Mouse (Mus musculus) brain, embryonic 14.5 days (tissue): ENCODE data around the gene Mcl1. TPM values are rescaled to one million over a fixed set of nuclear protein-coding genes. Genes with fewer than 3 reads are reported as not detected.
A peak's percentile ranks its signal among the peaks of the same experiment; 100 is the strongest.
"Not testable (repeated sequence)": the region's sequence is repeated elsewhere in the genome, so short reads cannot be mapped to it uniquely, and the experiment has no call there.

Source experiments
- DNase-seq: peaks from one replicate; pipeline ENCODE4 v3.0.0-alpha.2; 2011; ENCODE audit warnings: low read depth
- CTCF ChIP-seq: fragments of 200-500 bp; IDR thresholded peaks from 2 replicates; pipeline ENCODE4 v1.5.1; 2012; ENCODE audit warnings: inconsistent platforms, mild to moderate bottlenecking, moderate library complexity, borderline replicate concordance; ENCODE audit not compliant: insufficient read depth, insufficient read length; ENCODE audit errors: extremely low read depth
- POLR2A ChIP-seq: fragments of 200-500 bp; IDR thresholded peaks from 2 replicates; pipeline ENCODE4 v1.6.1; 2012; ENCODE audit warnings: mild to moderate bottlenecking, inconsistent platforms, borderline replicate concordance; ENCODE audit not compliant: poor library complexity, insufficient read depth, insufficient read length, severe bottlenecking; ENCODE audit errors: extremely low read depth
- polyA plus RNA-seq: library from polyadenylated mRNA; depleted of rRNA; stranded (reverse); fragments of >200 nt; gene quantifications from 2 replicates; pipeline ENCODE4 v1.2.3, GENCODE M21; 2012; rRNA removed

Mcl1 gene
- 72.3 and 74.3 TPM in 2 replicates for polyA plus RNA-seq

GRCm38 (mm10) chr3:95658236-95658867 is at the start of gene Mcl1:
Gene Mcl1 (plus strand): TSS chr3:95658788.
- peak; percentile 98 for DNase-seq
- TF ChIP-seq POLR2A = peak; percentile 93
- TF ChIP-seq CTCF = no peak

- DNase-seq = no peak
- TF ChIP-seq POLR2A = no peak
- no peak for TF ChIP-seq CTCF
Observed at GRCm38 (mm10) chr3:95609195-95609594, 49.4 kb upstream of the Mcl1 start.

DNA sequence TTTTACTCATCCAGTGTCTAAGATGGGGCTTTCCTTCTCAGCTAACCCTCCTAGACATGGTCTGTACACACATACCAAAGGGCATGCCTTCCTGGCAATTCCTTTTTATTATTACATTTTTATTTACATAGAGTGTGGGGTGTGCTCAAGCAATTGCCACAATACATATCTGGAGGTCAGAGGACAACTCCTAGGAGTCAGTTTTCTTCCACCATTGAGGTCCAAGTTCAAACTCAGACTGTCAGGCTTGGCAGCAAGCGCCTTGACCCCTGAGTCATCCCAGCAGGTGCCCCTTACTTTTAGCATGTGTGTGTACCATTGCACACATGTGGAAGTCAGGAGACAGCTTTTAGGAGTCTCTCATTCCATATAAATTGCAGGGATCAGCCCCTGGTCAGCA is 44.6 kb upstream of the Mcl1 start:
- no peak for DNase-seq
- no peak for TF ChIP-seq CTCF
- TF ChIP-seq POLR2A = no peak

DNA sequence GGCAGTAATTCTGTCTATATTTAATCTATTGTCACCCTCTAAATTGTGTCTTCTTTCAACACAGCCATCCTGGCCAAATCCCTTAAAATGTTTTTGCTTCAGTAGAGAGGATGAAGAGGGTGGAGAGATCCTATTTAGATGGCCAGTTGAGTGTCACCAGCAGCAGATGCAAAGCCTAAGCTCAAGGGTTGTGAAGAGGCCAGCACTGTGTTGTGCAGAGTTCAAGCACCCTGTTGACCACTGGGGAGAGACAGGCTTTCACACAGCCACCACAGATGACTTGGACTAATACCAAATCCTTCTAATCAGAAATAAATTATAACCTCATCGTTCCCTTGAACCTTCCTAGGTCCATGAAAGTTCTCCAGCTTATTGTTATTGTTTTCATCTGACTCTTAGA is 40.1 kb upstream of the Mcl1 start:
- DNase-seq = no peak
- no peak for TF ChIP-seq POLR2A
- TF ChIP-seq CTCF = no peak

DNA sequence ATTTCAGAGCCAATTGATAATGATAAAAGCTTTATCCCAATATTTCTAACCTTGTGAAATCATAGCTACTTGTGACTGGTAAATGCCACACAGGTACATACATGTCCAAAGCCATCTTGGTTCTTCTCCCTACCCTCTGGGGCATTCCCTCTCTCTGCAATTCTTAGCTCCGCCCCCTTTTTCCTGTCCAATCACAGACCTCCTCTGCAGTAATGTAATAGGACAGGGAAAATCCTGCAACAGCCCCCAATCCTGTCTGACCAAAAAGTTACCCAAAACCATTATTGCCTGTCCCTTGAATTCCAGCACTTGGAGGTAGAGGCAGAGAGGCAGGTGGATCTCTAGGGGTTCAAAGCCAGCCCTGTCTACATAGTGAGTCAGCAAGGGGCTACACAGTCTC is 37.3 kb upstream of the Mcl1 start:
- DNase-seq = no peak
- TF ChIP-seq CTCF (no peak), POLR2A (no peak)

DNA sequence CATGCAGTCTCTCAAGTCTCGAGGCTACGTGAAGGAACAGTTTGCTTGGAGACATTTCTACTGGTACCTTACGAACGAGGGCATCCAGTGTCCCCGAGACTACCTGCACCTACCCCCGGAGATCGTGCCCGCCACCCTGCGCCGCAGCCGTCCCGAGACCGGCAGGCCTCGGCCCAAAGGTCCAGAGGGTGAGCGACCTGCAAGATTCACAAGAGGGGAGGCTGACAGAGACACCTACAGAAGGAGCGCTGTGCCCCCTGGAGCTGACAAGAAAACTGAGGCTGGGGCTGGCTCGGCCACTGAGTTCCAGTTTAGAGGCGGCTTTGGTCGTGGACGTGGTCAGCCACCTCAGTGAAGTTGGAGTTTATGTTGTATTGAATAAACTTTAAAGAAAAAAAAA is 36.2 kb upstream of the Mcl1 start:
- not testable (repeated sequence) for DNase-seq

DNA sequence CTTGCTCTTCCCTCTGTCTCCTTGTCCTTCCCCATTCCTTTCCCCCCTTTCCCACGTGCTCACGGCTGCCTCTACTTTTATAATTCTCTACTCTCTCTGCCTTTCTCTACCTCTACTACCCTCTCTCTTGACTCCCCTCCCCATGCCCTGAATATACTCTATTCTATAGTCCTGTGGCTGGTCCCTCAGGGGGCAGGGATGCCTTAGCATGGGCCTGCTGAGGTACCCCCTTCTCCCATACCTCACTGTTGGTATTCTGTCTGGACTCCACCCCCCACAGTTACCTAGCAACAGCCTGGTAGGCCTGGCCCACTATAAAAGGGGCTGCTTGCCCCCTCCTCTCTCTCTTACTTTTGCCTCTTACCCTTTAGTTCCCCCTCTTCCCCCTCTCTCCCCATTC is 35.0 kb upstream of the Mcl1 start:
- no peak for DNase-seq
- TF ChIP-seq POLR2A (no peak), CTCF (no peak)

DNA sequence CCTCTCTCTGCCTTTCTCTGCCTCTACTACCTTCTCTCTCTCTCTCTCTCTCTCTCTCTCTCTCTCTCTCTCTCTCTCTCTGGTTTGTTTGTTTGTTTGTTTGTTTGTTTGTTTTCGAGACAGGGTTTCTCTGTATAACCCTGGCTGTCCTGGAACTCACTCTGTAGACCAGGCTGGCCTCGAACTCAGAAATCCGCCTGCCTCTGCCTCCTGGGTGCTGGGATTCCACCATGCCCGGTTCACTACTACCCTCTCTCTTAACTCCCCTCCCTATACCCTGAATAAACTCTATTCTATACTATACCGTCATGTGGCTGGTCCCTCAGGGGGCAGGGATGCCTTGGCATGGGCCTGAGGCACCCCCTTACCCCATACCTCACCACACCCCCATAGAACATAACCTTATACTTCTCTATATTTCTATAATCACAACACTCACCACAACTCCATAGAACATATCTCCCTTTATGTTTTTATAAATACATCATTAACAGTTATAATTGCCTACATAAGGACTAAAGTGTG is 34.5 kb upstream of the Mcl1 start:
- not testable (repeated sequence) for DNase-seq

- DNase-seq = peak; percentile 100
- TF ChIP-seq POLR2A (peak; percentile 60; the same call in 1 of the 2 replicates), CTCF (no peak)
Observed at GRCm38 (mm10) chr3:95624628-95625503, 33.7 kb upstream of the Mcl1 start, which contains the start of gene Ensa. Gene Ensa (plus strand): TSS chr3:95624993.

DNA sequence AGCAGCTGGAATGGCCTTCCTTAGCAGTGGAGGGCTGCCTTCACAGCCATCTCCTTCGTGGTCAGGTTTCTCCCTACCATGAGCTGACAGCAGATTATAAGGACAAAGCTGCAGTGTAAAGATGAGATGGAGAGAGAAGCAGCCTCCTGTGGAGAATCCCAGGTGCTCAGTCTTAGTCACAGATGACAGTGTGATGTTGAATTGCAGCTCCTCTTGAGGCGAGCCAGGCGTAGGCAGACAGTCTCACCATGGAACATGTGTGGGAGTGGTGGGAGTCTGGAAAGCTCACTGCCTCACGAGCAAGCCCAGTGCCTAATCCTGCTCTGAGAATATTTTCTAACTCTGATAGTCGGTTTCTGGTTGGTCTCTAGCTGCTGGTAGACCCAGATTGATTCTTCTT is 30.8 kb upstream of the Mcl1 start:
- no peak for DNase-seq
- no peak for TF ChIP-seq CTCF
- TF ChIP-seq POLR2A = no peak

GRCm38 (mm10) chr3:95629755-95630154 is 28.8 kb upstream of the Mcl1 start:
- DNase-seq = peak; percentile 42
- TF ChIP-seq POLR2A = no peak
- TF ChIP-seq CTCF = no peak

DNA sequence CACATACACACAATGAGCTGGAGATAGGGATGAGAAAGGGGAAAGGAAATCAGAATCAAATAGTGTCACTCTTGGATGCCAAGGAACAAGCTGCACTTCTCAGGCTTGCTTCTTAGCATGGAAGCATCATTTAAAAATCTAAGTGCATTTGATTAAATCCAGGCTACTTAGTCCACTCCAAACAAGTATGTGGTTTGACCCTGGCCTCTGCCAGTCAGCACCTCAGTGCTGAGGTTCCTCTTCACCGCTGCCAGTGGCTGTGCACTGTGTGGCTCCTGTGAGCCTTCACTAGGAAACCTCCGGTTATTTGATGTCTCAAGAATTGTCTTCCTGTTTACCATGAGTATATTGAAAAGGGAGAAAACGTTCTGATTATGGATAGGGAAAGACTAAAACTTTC is 27.7 kb upstream of the Mcl1 start:
- no peak for TF ChIP-seq POLR2A

DNA sequence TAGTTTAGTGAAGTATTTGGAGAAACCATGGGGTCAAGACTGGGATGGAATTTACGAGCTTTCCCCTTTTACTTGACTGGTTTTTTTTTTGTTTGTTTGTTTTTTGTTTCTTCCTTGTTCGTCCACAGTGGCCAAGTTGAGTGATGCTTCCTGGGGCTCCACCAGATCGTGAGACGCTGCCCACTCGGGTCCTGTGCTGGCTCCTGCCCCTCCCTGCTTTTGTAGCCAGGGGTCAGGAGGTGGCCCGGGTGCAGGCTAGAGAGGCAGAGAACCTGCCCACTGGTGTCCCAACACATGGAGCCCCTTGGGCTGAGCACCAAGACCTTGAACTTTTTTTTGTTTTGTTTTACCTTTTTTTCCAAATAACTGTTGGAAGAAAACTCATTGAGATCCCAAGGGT is 27.3 kb upstream of the Mcl1 start:
- TF ChIP-seq POLR2A (no peak), CTCF (no peak)
- no peak for DNase-seq

More for the DNA sequence above, 27.7 kb upstream of the Mcl1 start:
- no peak for DNase-seq
